Mouse (Mus musculus): ENCODE data around the gene Kcnk3. TPM values are rescaled to one million over a fixed set of nuclear protein-coding genes. Genes with fewer than 3 reads are reported as not detected.

Gene Kcnk3
- polyA plus RNA-seq (2015; fragmentation: Nextera tagmentation; extraction: Ambion mirVana): 11.1 and 13.8 TPM in 2 replicates

- DNase-seq (ENCODE audit: low spot score) (peak; percentile 85), ATAC-seq (ENCODE audit: low FRiP score, low TSS enrichment) (peak; percentile 70)
- Histone ChIP-seq H3K27ac (replicated peaks) (peak within 1 kb of the TSS; percentile 61), H3K9me3 (ENCODE audit: control insufficient read depth, low read length) (no peaks in the 10 kb centered on the region), H3K4me3 (ENCODE audit: low read depth, low read length) (peak within 1 kb of the TSS; percentile 57), H3K4me1 (replicated peaks; ENCODE audit: control insufficient read depth, insufficient read depth) (no peaks in the 10 kb centered on the region), H3K4me2 (replicated peaks; ENCODE audit: low read depth) (peak within 1 kb of the TSS; percentile 71), H3K27me3 (ENCODE audit: control insufficient read depth, insufficient read depth, low read length) (no peaks in the 10 kb centered on the region), H3K36me3 (ENCODE audit: control insufficient read depth, insufficient read depth, low read length) (no peaks in the 10 kb centered on the region), H3K9ac (ENCODE audit: low read length) (peak within 1 kb of the TSS; percentile 61)
- TF ChIP-seq CTCF (IDR thresholded peaks at IDR 0.05; ENCODE audit: low read depth): no peak
- no peak for TF ChIP-seq EP300 (optimal IDR thresholded peaks at IDR 0.05)
- 0% methylated on average over 5 of the region's 54 CpGs for WGBS
These were observed at the start of gene Kcnk3 for GRCm38 (mm10) chr5:30587681-30588300. Gene Kcnk3 (plus strand): TSS chr5:30588170.

GRCm38 (mm10) chr5:30545698-30546097 is 42.3 kb upstream of the Kcnk3 start, which contains the start of gene Cib4:
Gene Cib4 (minus strand): TSS chr5:30545836.
- Histone ChIP-seq H3K4me2 (replicated peaks; ENCODE audit: low read depth) (no peak within 1 kb of the TSS), H3K36me3 (ENCODE audit: control insufficient read depth, insufficient read depth, low read length) (no peaks in the 10 kb centered on the region), H3K4me1 (replicated peaks; ENCODE audit: control insufficient read depth, insufficient read depth) (no peaks in the 10 kb centered on the region), H3K9me3 (ENCODE audit: control insufficient read depth, low read length) (no peaks in the 10 kb centered on the region), H3K27me3 (ENCODE audit: control insufficient read depth, insufficient read depth, low read length) (no peaks in the 10 kb centered on the region), H3K4me3 (ENCODE audit: low read depth, low read length) (no peak within 1 kb of the TSS), H3K9ac (ENCODE audit: low read length) (no peak within 1 kb of the TSS), H3K27ac (replicated peaks) (no peak within 1 kb of the TSS)
- DNase-seq (ENCODE audit: low spot score) (peak; percentile 52), ATAC-seq (ENCODE audit: low FRiP score, low TSS enrichment) (peak; percentile 83)
- TF ChIP-seq EP300 (optimal IDR thresholded peaks at IDR 0.05): no peak
- TF ChIP-seq CTCF (IDR thresholded peaks at IDR 0.05; ENCODE audit: low read depth): no peak
- 21% methylated on average over 2 of the region's 2 CpGs for WGBS

GRCm38 (mm10) chr5:30548681-30549080 is 39.3 kb upstream of the Kcnk3 start:
- WGBS: 54% methylated on average over 2 of the region's 2 CpGs
- H3K9me3 ChIP-seq (ENCODE audit: control insufficient read depth, low read length): no peaks in the 10 kb centered on the region
- DNase-seq (ENCODE audit: low spot score): no peak
- no peak overlapping the region for H3K4me3 ChIP-seq (ENCODE audit: low read depth, low read length)
- H3K27ac ChIP-seq (replicated peaks): no peak overlapping the region
- no peak overlapping the region for H3K4me2 ChIP-seq (replicated peaks; ENCODE audit: low read depth)
- TF ChIP-seq CTCF (IDR thresholded peaks at IDR 0.05; ENCODE audit: low read depth): no peak
- no peak for TF ChIP-seq EP300 (optimal IDR thresholded peaks at IDR 0.05)
- H3K9ac ChIP-seq (ENCODE audit: low read length): no peak overlapping the region
- H3K27me3 ChIP-seq (ENCODE audit: control insufficient read depth, insufficient read depth, low read length): no peaks in the 10 kb centered on the region
- no peaks in the 10 kb centered on the region for H3K4me1 ChIP-seq (replicated peaks; ENCODE audit: control insufficient read depth, insufficient read depth)
- H3K36me3 ChIP-seq (ENCODE audit: control insufficient read depth, insufficient read depth, low read length): no peaks in the 10 kb centered on the region
- no peak for ATAC-seq (ENCODE audit: low FRiP score, low TSS enrichment)

- Histone ChIP-seq H3K4me1 (replicated peaks; ENCODE audit: control insufficient read depth, insufficient read depth) (no peaks in the 10 kb centered on the region), H3K27ac (replicated peaks) (no peak overlapping the region), H3K9ac (ENCODE audit: low read length) (no peak overlapping the region), H3K9me3 (ENCODE audit: control insufficient read depth, low read length) (no peaks in the 10 kb centered on the region), H3K27me3 (ENCODE audit: control insufficient read depth, insufficient read depth, low read length) (no peaks in the 10 kb centered on the region), H3K36me3 (ENCODE audit: control insufficient read depth, insufficient read depth, low read length) (no peaks in the 10 kb centered on the region), H3K4me3 (ENCODE audit: low read depth, low read length) (no peak overlapping the region), H3K4me2 (replicated peaks; ENCODE audit: low read depth) (no peak overlapping the region)
- 61% methylated on average over 9 of the region's 9 CpGs for whole genome bisulfite sequencing
- DNase-seq (ENCODE audit: low spot score) (peak; percentile 60), ATAC-seq (ENCODE audit: low FRiP score, low TSS enrichment) (peak; percentile 39; the same call in 1 of the 2 replicates)
- TF ChIP-seq CTCF (IDR thresholded peaks at IDR 0.05; ENCODE audit: low read depth) (peak; percentile 54), EP300 (optimal IDR thresholded peaks at IDR 0.05) (no peak)
These were observed 37.5 kb upstream of the Kcnk3 start for GRCm38 (mm10) chr5:30550334-30551021.

GRCm38 (mm10) chr5:30551022-30551638 is 36.8 kb upstream of the Kcnk3 start:
- Histone ChIP-seq H3K27ac (replicated peaks) (no peak overlapping the region), H3K4me1 (replicated peaks; ENCODE audit: control insufficient read depth, insufficient read depth) (no peaks in the 10 kb centered on the region)
- 86% methylated on average over 8 of the region's 8 CpGs for WGBS

More at GRCm38 (mm10) chr5:30551022-30551638, 36.8 kb upstream of the Kcnk3 start:
- H3K9ac ChIP-seq (ENCODE audit: low read length): no peak overlapping the region
- TF ChIP-seq EP300 (optimal IDR thresholded peaks at IDR 0.05) (no peak), CTCF (IDR thresholded peaks at IDR 0.05; ENCODE audit: low read depth) (no peak)
- ATAC-seq (ENCODE audit: low FRiP score, low TSS enrichment) (no peak), DNase-seq (ENCODE audit: low spot score) (no peak)
- H3K4me2 ChIP-seq (replicated peaks; ENCODE audit: low read depth): no peak overlapping the region
- H3K9me3 ChIP-seq (ENCODE audit: control insufficient read depth, low read length): no peaks in the 10 kb centered on the region
- no peaks in the 10 kb centered on the region for H3K36me3 ChIP-seq (ENCODE audit: control insufficient read depth, insufficient read depth, low read length)
- no peak overlapping the region for H3K4me3 ChIP-seq (ENCODE audit: low read depth, low read length)
- no peaks in the 10 kb centered on the region for H3K27me3 ChIP-seq (ENCODE audit: control insufficient read depth, insufficient read depth, low read length)

All from stomach, postnatal 0 days (tissue).